26 mouse cellular contexts compared by ENCODE assay signal in the genomic region with DNA sequence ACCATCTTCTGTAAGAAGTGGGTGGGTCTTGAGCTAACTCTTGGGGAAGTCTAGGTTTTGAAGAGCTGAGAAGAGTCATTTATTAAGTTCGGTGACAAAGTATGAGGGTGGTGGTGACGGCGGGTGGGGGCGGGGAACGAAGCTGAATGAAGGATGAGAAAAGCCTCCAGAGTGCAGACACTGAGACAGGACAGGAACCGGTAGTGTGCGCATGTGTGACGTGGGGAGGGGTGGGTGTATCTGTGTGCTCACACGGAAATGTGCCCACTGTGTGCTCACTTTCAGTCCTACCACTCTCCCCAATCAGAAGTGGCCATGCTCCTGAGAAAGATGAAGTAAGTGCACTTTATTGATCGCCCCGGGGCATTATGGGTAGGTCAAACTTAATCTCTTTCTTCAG. TPM values are rescaled to one million over a fixed set of nuclear protein-coding genes. Genes with fewer than 3 reads are reported as not detected.
"Had no signal": no experiment of that assay in that cellular context is flagged by ENCODE, and none has a peak within 500 bp of the region (broad histone marks: within the 10 kb centered on the region; RNA-seq: fewer than 3 reads in every experiment).

No protein-coding gene starts in this region.

- H3K4me1 ChIP-seq: kidney, embryonic 15.5 days; liver, embryonic 13.5 days; midbrain, embryonic 12.5 days; midbrain, embryonic 15.5 days; neural tube, embryonic 12.5 days; neural tube, embryonic 15.5 days had no signal

- H3K4me2 ChIP-seq: kidney, embryonic 15.5 days; liver, embryonic 13.5 days; midbrain, embryonic 12.5 days; midbrain, embryonic 15.5 days; neural tube, embryonic 12.5 days; neural tube, embryonic 15.5 days had no signal

- ATAC-seq: midbrain, embryonic 15.5 days had no signal

- H3K4me3 ChIP-seq: kidney, embryonic 15.5 days; left cerebral cortex, adult 2 months; liver, embryonic 13.5 days; midbrain, embryonic 12.5 days; midbrain, embryonic 15.5 days; neural tube, embryonic 12.5 days; neural tube, embryonic 15.5 days had no signal

- H3K27me3 ChIP-seq: kidney, embryonic 15.5 days; liver, embryonic 13.5 days; midbrain, embryonic 12.5 days; midbrain, embryonic 15.5 days; neural tube, embryonic 12.5 days; neural tube, embryonic 15.5 days had no signal

- H3K9ac ChIP-seq: kidney, embryonic 15.5 days; liver, embryonic 13.5 days; midbrain, embryonic 12.5 days; midbrain, embryonic 15.5 days; neural tube, embryonic 12.5 days; neural tube, embryonic 15.5 days had no signal

- DNase-seq: kidney, adult 8-10 months; kidney, postnatal 10 days; kidney, postnatal 36 days; layer of hippocampus, postnatal 36 days; liver, embryonic 13.5 days; lung, adult 2 months; lung, postnatal 14 days; lung, postnatal 4 days; retina, postnatal 1 day; right cerebral cortex, postnatal 25 days; thymus, postnatal 25 days had no signal

- H3K27ac ChIP-seq: kidney, embryonic 15.5 days; left cerebral cortex, adult 2 months; liver, embryonic 13.5 days; midbrain, embryonic 12.5 days; midbrain, embryonic 15.5 days; neural tube, embryonic 12.5 days; neural tube, embryonic 15.5 days had no signal

- H3K36me3 ChIP-seq: kidney, embryonic 15.5 days; liver, embryonic 13.5 days; midbrain, embryonic 12.5 days; midbrain, embryonic 15.5 days; neural tube, embryonic 12.5 days; neural tube, embryonic 15.5 days had no signal

- H3K9me3 ChIP-seq: kidney, embryonic 15.5 days; liver, embryonic 13.5 days; midbrain, embryonic 12.5 days; midbrain, embryonic 15.5 days; neural tube, embryonic 12.5 days; neural tube, embryonic 15.5 days had no signal

RNA-seq across cellular contexts. Expression of a gene that starts 39.0 kb away (rescaled TPM):
- polyA plus RNA-seq: kidney, embryonic 15.5 days; limb, embryonic 11.5 days; limb, embryonic 14.5 days; liver, adult 2 months; liver, embryonic 13.5 days; liver, embryonic 16.5 days; lung, adult 2 months; lung, embryonic 16.5 days; midbrain, embryonic 12.5 days; midbrain, embryonic 15.5 days; neural tube, embryonic 12.5 days; neural tube, embryonic 15.5 days; spleen, adult 2 months; thymus, postnatal 0 days; urinary bladder, adult 2 months had no signal

RNA-seq across cellular contexts. Expression of a gene that starts 42.3 kb away (rescaled TPM):
- polyA plus RNA-seq: kidney, embryonic 15.5 days; limb, embryonic 11.5 days; limb, embryonic 14.5 days; liver, adult 2 months; liver, embryonic 13.5 days; liver, embryonic 16.5 days; lung, embryonic 16.5 days; midbrain, embryonic 12.5 days; midbrain, embryonic 15.5 days; neural tube, embryonic 12.5 days; neural tube, embryonic 15.5 days; stomach, embryonic 16.5 days; urinary bladder, adult 2 months had no signal
